Mouse (Mus musculus) cerebellum, adult 11 months (tissue): ENCODE data around the gene Mfng.
A peak's percentile ranks its signal among the peaks of the same experiment; 100 is the strongest.

Experiments used
- DNase-seq: peaks from one replicate; pipeline ENCODE4 v3.0.0; 2022

Gene Mfng

GRCm38 (mm10) chr15:78754144-78754543 is 19.1 kb downstream of the Mfng start:
- DNase-seq = no peak

GRCm38 (mm10) chr15:78752991-78753390 is 20.3 kb downstream of the Mfng start:
- no peak for DNase-seq

GRCm38 (mm10) chr15:78750608-78751350 is 22.5 kb downstream of the Mfng start:
- DNase-seq = no peak

- DNase-seq = no peak
These were observed 23.4 kb downstream of the Mfng start for GRCm38 (mm10) chr15:78749855-78750254.

- peak; percentile 32 for DNase-seq
These were observed 29.1 kb downstream of the Mfng start for GRCm38 (mm10) chr15:78744206-78744605.

- no peak for DNase-seq
These were observed 30.4 kb downstream of the Mfng start for GRCm38 (mm10) chr15:78742831-78743230.

- no peak for DNase-seq
These were observed 32.6 kb downstream of the Mfng start for GRCm38 (mm10) chr15:78740662-78741061.

GRCm38 (mm10) chr15:78737146-78737545 is 36.1 kb downstream of the Mfng start:
- no peak for DNase-seq

GRCm38 (mm10) chr15:78736681-78737100 is 36.6 kb downstream of the Mfng start:
- DNase-seq = no peak

- no peak for DNase-seq
These were observed 37.1 kb downstream of the Mfng start for GRCm38 (mm10) chr15:78736181-78736579.

- DNase-seq = no peak
These were observed 37.7 kb downstream of the Mfng start for GRCm38 (mm10) chr15:78735431-78736180.

GRCm38 (mm10) chr15:78731830-78732229 is 41.4 kb downstream of the Mfng start:
- no peak for DNase-seq

- DNase-seq = no peak
These were observed 42.8 kb downstream of the Mfng start for GRCm38 (mm10) chr15:78730315-78731049.

- no peak for DNase-seq
These were observed 46.6 kb downstream of the Mfng start for GRCm38 (mm10) chr15:78726697-78727096.

GRCm38 (mm10) chr15:78720532-78720931 is 52.7 kb downstream of the Mfng start:
- DNase-seq = no peak

- DNase-seq = peak; percentile 29
These were observed 53.2 kb downstream of the Mfng start for GRCm38 (mm10) chr15:78720094-78720493.

- no peak for DNase-seq
These were observed 53.9 kb downstream of the Mfng start for GRCm38 (mm10) chr15:78719416-78719815.

GRCm38 (mm10) chr15:78718290-78719250 is 54.7 kb downstream of the Mfng start, which contains the start of gene Elfn2:
Gene Elfn2, minus strand, starts transcription at chr15:78718771.
- no peak for DNase-seq

- DNase-seq = no peak
These were observed 56.3 kb downstream of the Mfng start for GRCm38 (mm10) chr15:78716936-78717335.

- no peak for DNase-seq
These were observed 57.4 kb downstream of the Mfng start for GRCm38 (mm10) chr15:78715856-78716255.

GRCm38 (mm10) chr15:78713751-78714150 is 59.5 kb downstream of the Mfng start:
- no peak for DNase-seq
